Mouse (Mus musculus) Patski (cell line): Measurements from ENCODE around the gene Mecom. TPM values are rescaled to one million over a fixed set of nuclear protein-coding genes. Genes with fewer than 3 reads are reported as not detected.

Source experiments
- ATAC-seq: fragments of 100-300 bp; one replicate; pipeline ENCODE4 v1.8.0; 2021
- CTCF ChIA-PET: fragments of 350-600 bp; sonication (Branson Sonifier 250); formaldehyde crosslinking; loops from one replicate; lab custom pipeline; 2022; ENCODE audit warnings: inconsistent platforms; lab: Charles Lee
- POLR2A ChIA-PET: fragments of 350-600 bp; sonication (Branson Sonifier 250); formaldehyde crosslinking; loops from one replicate; lab custom pipeline; 2022; ENCODE audit warnings: antibody characterized with exemption, inconsistent platforms; lab: Charles Lee
- DNase-seq: peaks from one replicate; pipeline ENCODE4 v3.0.0-alpha.2; 2011; ENCODE audit warnings: low read depth, low spot score
- H3K27me3 ChIP-seq: fragments of 371-371 bp; one replicate; pipeline ENCODE4 v1.5.1; 2021
- CTCF ChIP-seq: fragments of 100-300 bp; IDR thresholded peaks from one replicate; pipeline ENCODE4 v1.5.1; 2021
- in situ Hi-C: fragments of 300-500 bp; cut with MboI; formaldehyde crosslinking; loops from 3 replicates; pipeline ENCODE4 v1.11.1; 2018; ENCODE audit warnings: low pct_unique_long_range_greater_than_20kb, mixed read lengths
- polyA plus RNA-seq: library from polyadenylated mRNA; unstranded; gene quantifications from one replicate; pipeline ENCODE4 v1.2.3, GENCODE M21; 2021

The Mecom gene
- polyA plus RNA-seq, 1 experiment from 2014 or later: 18.4 TPM

DNA sequence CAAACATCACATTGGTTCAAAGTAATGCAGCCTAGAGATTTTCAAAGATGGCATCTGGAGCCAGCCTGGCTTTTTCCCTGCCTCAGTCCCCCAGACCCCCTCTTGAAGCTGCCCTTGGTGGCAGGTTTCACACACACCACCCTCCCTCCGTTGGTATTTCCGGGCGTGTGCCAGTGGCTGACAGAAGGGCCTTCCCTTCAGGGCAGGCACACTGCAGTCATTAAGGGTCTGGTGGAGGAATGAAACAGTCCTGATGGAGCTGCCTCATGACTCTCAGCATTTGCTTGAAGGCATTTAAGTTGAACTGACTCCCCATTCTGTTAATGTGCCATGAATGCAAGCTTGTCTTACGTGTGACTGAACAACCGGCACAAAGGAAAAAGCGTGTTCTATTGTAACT lies 94.8 kb downstream of the Mecom start:
- in situ Hi-C loops: no loop called here
- POLR2A ChIA-PET: no interaction called here
- CTCF ChIA-PET: no interaction called here
- no peak for TF ChIP-seq CTCF
- no peaks in the 10 kb centered on the region for H3K27me3 ChIP-seq
- ATAC-seq: no peak
- DNase-seq: no peak

DNA sequence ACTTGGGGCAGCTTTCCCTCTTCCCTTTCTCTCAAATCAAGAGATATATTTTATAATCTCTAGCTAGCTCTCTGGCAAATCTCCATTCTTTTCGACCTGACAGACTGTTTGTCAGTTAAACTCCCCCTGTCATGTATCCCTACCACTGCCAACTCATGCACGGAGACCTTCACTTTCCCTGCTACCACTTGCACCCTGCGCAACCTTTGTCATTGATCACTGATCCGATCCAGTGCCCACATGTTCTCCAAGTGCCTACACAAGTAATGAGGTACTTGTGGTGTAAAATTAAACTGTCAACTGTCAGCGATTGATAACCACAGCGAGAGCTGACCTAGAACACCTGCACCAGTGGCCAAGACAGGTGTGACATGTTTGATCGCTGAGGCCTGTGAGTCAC lies 95.3 kb downstream of the Mecom start:
- DNase-seq (no peak), ATAC-seq (no peak)
- TF ChIP-seq CTCF: no peak
- H3K27me3 ChIP-seq: no peaks in the 10 kb centered on the region
- ChIA-PET POLR2A (no interaction called here), CTCF (no interaction called here)
- in situ Hi-C loops: no loop called here

- H3K27me3 ChIP-seq: no peaks in the 10 kb centered on the region
- ATAC-seq (no peak), DNase-seq (no peak)
- no peak for TF ChIP-seq CTCF
- CTCF ChIA-PET: interaction anchor here (1.7 kb wide), 1 partner anchor 435 kb away, joined by 4 read pairs; no protein-coding TSS in a partner anchor
- POLR2A ChIA-PET: interaction anchor here (0.6 kb wide), 2 partner anchors 395 to 434 kb away, joined by 3 read pairs; no protein-coding TSS in a partner anchor
- in situ Hi-C loops: no loop called here
Observed at GRCm38 (mm10) chr3:30450206-30450965, 97.4 kb downstream of the Mecom start.

DNA sequence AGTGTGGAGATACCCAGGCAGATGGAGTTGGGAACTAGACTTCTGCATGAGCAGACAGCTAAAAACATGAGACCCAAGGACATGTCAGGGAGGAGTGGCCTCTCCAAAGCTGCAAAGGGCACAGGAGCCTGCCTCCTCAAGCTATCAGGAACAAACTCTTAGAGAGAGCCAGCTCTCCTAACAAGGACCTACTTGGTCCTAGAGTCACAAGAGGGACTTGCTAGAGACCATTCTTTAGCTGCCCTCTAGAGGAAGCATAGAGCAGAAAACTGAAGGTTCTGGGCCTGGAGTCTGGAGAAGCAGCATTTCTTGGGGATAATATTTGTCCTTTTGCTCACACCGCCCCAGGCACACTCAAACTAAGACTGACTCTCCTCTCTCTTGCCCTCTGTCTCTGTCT lies 99.2 kb downstream of the Mecom start:
- no peaks in the 10 kb centered on the region for H3K27me3 ChIP-seq
- ATAC-seq (peak; percentile 71), DNase-seq (no peak)
- POLR2A ChIA-PET: no interaction called here
- TF ChIP-seq CTCF: peak; percentile 43
- CTCF ChIA-PET: interaction anchor here (1.5 kb wide), 2 partner anchors 436 to 633 kb away, joined by 3 to 5 read pairs; no protein-coding TSS in a partner anchor
- in situ Hi-C loops: no loop called here

GRCm38 (mm10) chr3:30445970-30446442 lies 101.8 kb downstream of the Mecom start:
- H3K27me3 ChIP-seq: no peaks in the 10 kb centered on the region
- no peak for TF ChIP-seq CTCF
- ChIA-PET POLR2A (no interaction called here), CTCF (interaction anchor here (1.3 to 1.5 kb wide), 3 partner anchors 15 to 431 kb away, joined by 3 read pairs; no protein-coding TSS in a partner anchor)
- in situ Hi-C loops: no loop called here
- DNase-seq: no peak
- ATAC-seq: no peak

GRCm38 (mm10) chr3:30445247-30445969 lies 102.4 kb downstream of the Mecom start:
- no peak for ATAC-seq
- H3K27me3 ChIP-seq: no peaks in the 10 kb centered on the region
- in situ Hi-C loops: no loop called here
- ChIA-PET POLR2A (interaction anchor here (0.6 kb wide), 1 partner anchor 30 kb away, joined by 5 read pairs; no protein-coding TSS in a partner anchor), CTCF (interaction anchor here (1.3 to 1.5 kb wide), 3 partner anchors 15 to 430 kb away, joined by 3 read pairs; no protein-coding TSS in a partner anchor)
- DNase-seq: no peak
- no peak for TF ChIP-seq CTCF

- POLR2A ChIA-PET: no interaction called here
- TF ChIP-seq CTCF: no peak
- peaks cover 10% of the 10 kb centered on the region for H3K27me3 ChIP-seq
- in situ Hi-C loops: no loop called here
- ATAC-seq (no peak), DNase-seq (no peak)
- CTCF ChIA-PET: no interaction called here
Observed at GRCm38 (mm10) chr3:30441646-30442045, 106.2 kb downstream of the Mecom start.

- POLR2A ChIA-PET: no interaction called here
Observed at GRCm38 (mm10) chr3:30438007-30438406, 109.8 kb downstream of the Mecom start.

GRCm38 (mm10) chr3:30436561-30436960 lies 111.2 kb downstream of the Mecom start:
- H3K27me3 ChIP-seq: peaks cover 20% of the 10 kb centered on the region
- CTCF ChIA-PET: no interaction called here
- POLR2A ChIA-PET: no interaction called here
- TF ChIP-seq CTCF: no peak
- ATAC-seq: no peak
- in situ Hi-C loops: no loop called here
- no peak for DNase-seq

More at GRCm38 (mm10) chr3:30438007-30438406, 109.8 kb downstream of the Mecom start:
- in situ Hi-C loops: no loop called here
- DNase-seq (no peak), ATAC-seq (no peak)
- TF ChIP-seq CTCF: no peak
- H3K27me3 ChIP-seq: peaks cover 20% of the 10 kb centered on the region
- CTCF ChIA-PET: no interaction called here

DNA sequence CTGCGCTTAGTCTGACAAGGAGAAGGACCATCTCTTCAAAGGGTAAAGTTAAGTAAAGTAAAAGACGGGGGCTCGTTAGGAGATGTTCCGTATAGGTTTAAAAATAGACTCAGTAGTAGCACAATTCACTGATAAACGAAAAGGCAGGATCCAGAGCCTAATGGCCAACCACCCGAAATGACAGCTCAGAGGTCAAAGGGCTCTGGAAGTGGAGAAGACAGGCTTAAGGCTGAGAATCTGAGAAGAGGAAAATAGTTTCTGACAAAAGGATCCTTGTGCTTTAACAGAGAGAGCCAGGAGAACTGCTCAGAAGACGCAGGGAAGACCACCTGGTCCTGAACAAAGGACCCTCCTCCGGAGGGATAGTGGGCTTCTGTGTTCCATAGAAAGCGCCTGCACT lies 111.7 kb downstream of the Mecom start:
- DNase-seq: no peak
- in situ Hi-C loops: no loop called here
- TF ChIP-seq CTCF: no peak

GRCm38 (mm10) chr3:30428877-30429276 lies 118.9 kb downstream of the Mecom start:
- peaks cover 33% of the 10 kb centered on the region for H3K27me3 ChIP-seq
- in situ Hi-C loops: no loop called here
- no peak for TF ChIP-seq CTCF
- no peak for DNase-seq
- CTCF ChIA-PET: no interaction called here
- ATAC-seq: no peak
- POLR2A ChIA-PET: no interaction called here

More for the DNA sequence above, 111.7 kb downstream of the Mecom start:
- H3K27me3 ChIP-seq: peaks cover 20% of the 10 kb centered on the region
- ChIA-PET POLR2A (no interaction called here), CTCF (no interaction called here)
- ATAC-seq: no peak
